Mouse (Mus musculus): ENCODE data around the gene Clk2.

GRCm38 (mm10) chr3:89187197-89187596 lies 22.6 kb downstream of the Clk2 start:
- no peak for TF ChIP-seq POLR2A (IDR thresholded peaks at IDR 0.05; ENCODE audit: low read depth, low read length)
- no peak for TF ChIP-seq CTCF (IDR thresholded peaks at IDR 0.05; ENCODE audit: extremely low read depth, insufficient read depth, insufficient read length, insufficient replicate concordance)
